Mouse (Mus musculus) liver, adult 2 months (tissue): ENCODE results near the gene Mettl26. TPM values are rescaled to one million over a fixed set of nuclear protein-coding genes. Genes with fewer than 3 reads are reported as not detected.

ENCODE experiments used
- DNase-seq: peaks from one replicate; pipeline ENCODE4 v3.0.0-alpha.2; 2011; ENCODE audit warnings: low read depth, low spot score; ENCODE audit errors: extremely low read depth
- H3K27ac ChIP-seq: fragments of 200-500 bp; replicated peaks from 2 replicates; pipeline ENCODE4 v1.5.1; 2012; ENCODE audit warnings: low read depth, mild to moderate bottlenecking, control low read depth, inconsistent platforms, low read length; ENCODE audit not compliant: insufficient read depth
- H3K27me3 ChIP-seq: fragments of 200-500 bp; 2 replicates; pipeline ENCODE4 v1.6.1; 2012; ENCODE audit warnings: mild to moderate bottlenecking, moderate library complexity, low read length, inconsistent platforms; ENCODE audit not compliant: control insufficient read depth, insufficient read depth
- H3K36me3 ChIP-seq: fragments of 200-500 bp; 2 replicates; pipeline ENCODE4 v1.6.1; 2012; ENCODE audit warnings: low read length, inconsistent platforms; ENCODE audit not compliant: control insufficient read depth, insufficient read depth
- H3K4me1 ChIP-seq: fragments of 200-500 bp; 2 replicates; pipeline ENCODE4 v1.6.1; 2011; ENCODE audit warnings: low read length; ENCODE audit not compliant: control insufficient read depth, insufficient read depth
- H3K4me3 ChIP-seq: fragments of 200-500 bp; 2 replicates; pipeline ENCODE4 v1.5.1; 2011; ENCODE audit warnings: low read depth, mild to moderate bottlenecking, control low read depth, low read length, moderate library complexity; ENCODE audit not compliant: insufficient read depth
- H3K79me2 ChIP-seq: fragments of 200-500 bp; 2 replicates; pipeline ENCODE4 v1.6.1; 2012; ENCODE audit warnings: inconsistent platforms, mild to moderate bottlenecking, low read length, moderate library complexity; ENCODE audit not compliant: control insufficient read depth, insufficient read depth
- H3K9ac ChIP-seq: fragments of 200-500 bp; 2 replicates; pipeline ENCODE4 v1.6.1; 2012; ENCODE audit warnings: low read depth, mild to moderate bottlenecking, control low read depth, inconsistent platforms, low read length
- CTCF ChIP-seq: fragments of 200-500 bp; IDR thresholded peaks from 2 replicates; pipeline ENCODE4 v1.5.1; 2011; ENCODE audit warnings: low read depth, low read length, control low read depth
- POLR2A ChIP-seq: fragments of 200-500 bp; IDR thresholded peaks from 2 replicates; pipeline ENCODE4 v1.6.1; 2011; ENCODE audit warnings: low read length, control low read depth; ENCODE audit not compliant: insufficient read depth; ENCODE audit errors: extremely low read depth
- WGBS: fragments of 180-500 bp; shearing (Covaris S2); methylation state at CpG from one replicate; pipeline ENCODE4 v1.1.7; 2018; 5-methylcytosine and 5-hydroxymethylcytosine counted together
- polyA plus RNA-seq: library from polyadenylated mRNA; depleted of rRNA; stranded (reverse); fragments of >200 nt; gene quantifications from 2 replicates; pipeline ENCODE4 v1.2.3, GENCODE M21; 2012
- total RNA-seq: library from RNA; depleted of rRNA; stranded (reverse); fragments of >200 nt; gene quantifications from 2 replicates; pipeline ENCODE4 v1.2.3, GENCODE M21; 2014

Gene Mettl26
- total and polyA plus RNA-seq, 2 experiments: 131 to 415 TPM

DNA sequence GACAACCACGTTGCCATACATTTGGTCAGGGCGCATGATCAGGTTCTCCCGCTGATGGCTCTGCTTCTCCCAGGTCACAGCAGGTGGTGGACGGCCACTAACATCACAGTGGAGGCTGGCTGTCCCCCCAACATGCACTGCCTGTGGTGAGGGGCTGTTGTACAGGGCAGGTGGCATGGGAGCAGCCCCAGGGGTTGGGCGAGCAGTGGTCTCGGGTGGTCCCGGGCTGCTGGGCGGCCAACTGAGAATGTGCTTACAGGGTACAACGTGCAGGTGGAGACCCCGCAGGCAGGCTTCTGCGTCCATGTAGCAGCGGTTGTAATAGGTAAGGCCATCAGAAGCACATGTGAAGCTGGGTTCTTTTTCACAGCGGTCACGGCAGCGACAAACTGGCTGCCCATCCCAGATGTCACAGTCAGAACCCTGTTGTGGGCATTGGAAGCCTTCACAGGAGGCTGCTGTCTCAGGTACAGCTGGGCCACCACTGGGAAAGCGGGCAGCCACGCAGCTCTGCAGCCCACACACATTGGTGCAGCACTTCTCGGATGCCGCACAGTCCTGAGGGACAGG lies 3.8 kb downstream of the Mettl26 start:
- Histone ChIP-seq H3K9ac (no peak overlapping the region), H3K27me3 (no peaks in the 10 kb centered on the region), H3K4me3 (no peak overlapping the region), H3K79me2 (peaks cover 9% of the 10 kb centered on the region; the same call in 1 of the 2 replicates), H3K27ac (no peak overlapping the region), H3K36me3 (no peaks in the 10 kb centered on the region; the same call in 1 of the 2 replicates), H3K4me1 (peaks cover 22% of the 10 kb centered on the region)
- DNase-seq: no peak
- WGBS: 92% methylated on average over 19 of the region's 19 CpGs
- TF ChIP-seq POLR2A (no peak), CTCF (no peak)

DNA sequence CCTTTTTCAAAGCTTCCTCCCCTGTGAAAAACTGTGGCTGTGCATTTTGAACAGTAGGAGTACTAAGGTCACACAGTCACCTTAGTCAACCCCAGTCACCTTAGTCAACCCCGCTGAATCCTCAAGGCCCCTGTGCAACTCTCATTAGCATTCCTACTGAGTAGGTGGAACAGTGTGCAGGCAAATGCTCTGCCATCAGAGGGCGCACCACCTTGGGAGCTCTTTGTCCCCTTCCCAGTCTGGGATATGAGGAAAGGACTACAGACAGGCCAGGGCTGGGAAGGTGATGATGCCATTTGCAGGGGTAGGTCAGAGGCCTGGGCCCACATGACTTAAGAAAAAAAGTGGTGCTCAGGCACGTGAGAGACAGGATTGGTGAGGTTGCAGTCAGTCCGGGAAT lies 4.4 kb downstream of the Mettl26 start:
- no peak overlapping the region for H3K4me3 ChIP-seq
- no peaks in the 10 kb centered on the region for H3K27me3 ChIP-seq
- WGBS: 66% methylated on average over 4 of the region's 4 CpGs
- H3K27ac ChIP-seq: no peak overlapping the region
- peak; percentile 73 for TF ChIP-seq CTCF
- TF ChIP-seq POLR2A: no peak
- H3K79me2 ChIP-seq: peaks cover 9% of the 10 kb centered on the region; the same call in 1 of the 2 replicates
- H3K4me1 ChIP-seq: peaks cover 20% of the 10 kb centered on the region
- peaks cover 4% of the 10 kb centered on the region; the same call in 1 of the 2 replicates for H3K36me3 ChIP-seq
- no peak overlapping the region for H3K9ac ChIP-seq
- DNase-seq: peak; percentile 62

DNA sequence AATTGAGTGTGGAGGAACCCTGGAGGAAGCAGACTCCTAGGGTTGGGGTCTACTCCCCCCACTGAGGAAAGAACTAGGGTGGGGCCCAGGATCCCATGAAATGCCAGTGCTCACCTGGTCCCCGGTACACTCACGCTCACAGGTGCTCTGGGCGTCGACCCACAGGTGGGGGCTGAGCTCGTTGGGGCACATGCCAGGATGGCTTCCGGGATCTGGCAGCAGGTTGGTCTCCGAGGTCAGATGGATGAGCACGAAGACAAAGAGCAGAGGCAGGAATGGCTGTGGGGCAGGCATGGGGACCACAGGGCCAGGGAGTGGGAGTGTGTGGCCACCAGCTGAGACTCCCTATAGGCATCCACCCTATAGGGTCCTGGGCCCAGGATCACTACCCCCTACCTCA lies 4.9 kb downstream of the Mettl26 start:
- H3K27ac ChIP-seq: no peak overlapping the region
- WGBS: 75% methylated on average over 8 of the region's 8 CpGs
- H3K9ac ChIP-seq: no peak overlapping the region
- TF ChIP-seq CTCF (no peak), POLR2A (no peak)
- H3K79me2 ChIP-seq: peaks cover 9% of the 10 kb centered on the region; the same call in 1 of the 2 replicates
- H3K4me1 ChIP-seq: peaks cover 19% of the 10 kb centered on the region
- H3K4me3 ChIP-seq: no peak overlapping the region
- H3K36me3 ChIP-seq: peaks cover 4% of the 10 kb centered on the region; the same call in 1 of the 2 replicates
- no peaks in the 10 kb centered on the region for H3K27me3 ChIP-seq
- no peak for DNase-seq

GRCm38 (mm10) chr17:25880196-25880910 lies 5.5 kb downstream of the Mettl26 start, which contains the start of gene Wfikkn1:
Gene Wfikkn1, minus strand, starts transcription at chr17:25880858.
- TF ChIP-seq CTCF: no peak
- Histone ChIP-seq H3K4me3 (no peak within 1 kb of the TSS), H3K36me3 (peaks cover 4% of the 10 kb centered on the region; the same call in 1 of the 2 replicates), H3K4me1 (peaks cover 19% of the 10 kb centered on the region), H3K79me2 (peaks cover 9% of the 10 kb centered on the region; the same call in 1 of the 2 replicates), H3K9ac (no peak within 1 kb of the TSS), H3K27me3 (no peaks in the 10 kb centered on the region), H3K27ac (peak within 1 kb of the TSS; percentile 15)
- 27% methylated on average over 5 of the region's 5 CpGs for WGBS
- DNase-seq: no peak

DNA sequence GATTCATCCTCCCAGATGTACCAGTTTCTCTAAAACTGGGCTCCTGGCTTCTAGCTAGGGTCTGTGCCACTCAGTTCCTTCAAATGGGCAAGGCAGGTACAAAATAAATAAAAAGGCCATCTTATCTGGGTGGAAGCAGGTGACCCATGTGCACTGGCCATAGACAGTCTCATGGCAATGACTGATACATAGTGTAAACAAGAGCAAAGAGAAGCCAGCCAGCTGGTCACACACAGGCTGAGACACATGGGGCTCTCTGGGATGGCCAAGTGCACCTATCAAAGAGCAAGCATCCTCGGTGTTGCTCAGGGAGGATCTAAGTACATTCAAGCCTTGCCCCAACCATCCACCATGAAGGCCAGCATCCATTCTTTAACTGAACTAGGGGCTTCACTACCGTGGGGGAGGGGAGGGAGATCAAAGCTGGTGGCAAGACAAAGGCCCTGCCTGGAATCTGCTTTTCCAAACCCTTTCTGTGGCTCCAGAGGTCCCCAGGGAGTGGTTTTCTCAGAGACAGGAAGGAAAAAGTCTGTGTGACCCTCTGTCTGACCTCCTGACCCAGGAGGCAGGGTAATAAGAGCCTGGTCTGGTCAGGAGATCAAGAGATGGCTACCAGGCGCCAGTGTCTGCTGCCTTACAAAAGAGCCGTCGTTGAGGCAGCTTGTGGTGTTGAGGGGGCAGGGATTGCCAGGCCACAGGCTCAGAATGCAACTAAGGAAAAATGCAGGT lies 6.2 kb downstream of the Mettl26 start:
- Histone ChIP-seq H3K27ac (peak overlapping the region; percentile 15), H3K4me1 (peaks cover 22% of the 10 kb centered on the region)

More for the DNA sequence above, 6.2 kb downstream of the Mettl26 start:
- DNase-seq: peak; percentile 79
- no peak for TF ChIP-seq POLR2A
- no peak for TF ChIP-seq CTCF
- 11% methylated on average over 5 of the region's 5 CpGs for WGBS
- Histone ChIP-seq H3K9ac (no peak overlapping the region), H3K36me3 (peaks cover 4% of the 10 kb centered on the region; the same call in 1 of the 2 replicates), H3K79me2 (peaks cover 6% of the 10 kb centered on the region; the same call in 1 of the 2 replicates), H3K27me3 (no peaks in the 10 kb centered on the region), H3K4me3 (no peak overlapping the region)
